Mouse (Mus musculus) liver, adult 2 months (tissue): ENCODE data around the gene Fkbpl.

ENCODE experiments used
- CTCF ChIP-seq: fragments of 200-500 bp; IDR thresholded peaks from 2 replicates; pipeline ENCODE4 v1.5.1; 2011; ENCODE audit warnings: low read depth, low read length, control low read depth
- POLR2A ChIP-seq: fragments of 200-500 bp; IDR thresholded peaks from 2 replicates; pipeline ENCODE4 v1.6.1; 2011; ENCODE audit warnings: low read length, control low read depth; ENCODE audit not compliant: insufficient read depth; ENCODE audit errors: extremely low read depth

- TF ChIP-seq POLR2A = no peak
- no peak for TF ChIP-seq CTCF
Observed at GRCm38 (mm10) chr17:34660259-34660820, 15.8 kb downstream of the Fkbpl start.
